Mouse (Mus musculus) frontal cortex, postnatal 14 days (tissue): ENCODE measurements around the gene Chmp6.
A peak's percentile ranks its signal among the peaks of the same experiment; 100 is the strongest.

Experiments used
- DNase-seq, 2 experiments: peaks; one replicate each; pipeline ENCODE4 v3.0.0; 2022; ENCODE audit warnings: low spot score in 2 of 2

Gene Chmp6

DNA sequence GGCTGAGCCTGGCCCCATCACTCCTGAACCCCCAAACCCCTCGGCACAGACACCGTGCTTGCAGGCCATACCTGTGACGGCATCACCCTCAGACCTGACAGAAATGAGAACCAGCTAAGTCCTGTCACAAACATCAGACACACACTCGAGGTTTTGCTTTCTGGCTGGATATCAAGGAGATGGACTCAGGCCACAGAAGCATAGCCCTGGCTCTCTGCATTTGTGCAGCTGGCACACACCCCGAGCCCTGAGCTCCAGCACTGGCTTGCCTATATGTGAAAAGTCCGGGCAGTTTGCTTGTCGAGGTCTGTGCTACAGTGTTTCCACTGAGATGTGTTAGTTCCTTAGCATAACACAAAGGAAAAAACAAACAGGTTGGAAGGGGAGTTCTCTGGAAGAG, 5.5 kb upstream of the Chmp6 start:
- DNase-seq: no peak

DNA sequence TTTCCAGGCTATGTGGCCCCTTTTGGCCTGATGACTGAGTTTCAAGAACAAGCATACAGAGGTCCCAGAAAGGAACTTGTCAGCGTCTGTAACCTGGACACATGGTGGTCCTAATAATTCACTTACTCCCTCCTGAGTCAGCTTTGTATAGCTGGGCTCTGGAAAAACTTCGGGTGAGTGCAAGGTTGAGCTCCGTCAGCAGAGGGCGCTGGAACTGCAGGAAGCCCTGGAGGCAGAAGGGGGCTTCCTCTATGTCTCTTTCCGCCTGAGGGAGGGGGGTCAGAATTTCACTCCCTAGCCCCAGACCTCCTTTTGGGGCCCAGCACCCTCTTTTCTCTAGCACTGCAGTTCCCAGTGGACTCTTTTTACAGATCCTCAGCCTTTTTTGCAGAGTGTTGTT, 3.8 kb upstream of the Chmp6 start:
- peak in 1 of 2 experiments; percentile 72 for DNase-seq

DNA sequence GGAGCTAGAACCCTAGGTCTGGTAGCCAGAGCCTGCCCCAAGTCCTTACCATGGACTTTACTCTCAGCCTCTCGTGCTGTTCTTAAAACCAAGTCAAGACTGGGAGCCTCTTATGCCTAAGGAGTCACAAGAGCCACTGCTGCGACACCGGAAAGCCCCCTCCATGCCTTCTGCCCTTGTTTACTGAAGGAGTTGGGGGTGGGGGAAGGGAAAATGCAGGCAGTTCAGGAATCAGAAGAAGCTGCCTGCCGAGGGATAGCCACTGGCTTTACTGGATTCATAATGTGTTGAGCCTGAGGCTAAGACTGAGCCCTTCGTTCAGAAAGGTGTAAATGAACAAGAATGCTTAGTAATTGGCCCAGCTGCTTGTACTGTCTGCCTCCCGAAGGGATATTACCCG, 396 bp upstream of the Chmp6 start:
- DNase-seq: no peak

DNA sequence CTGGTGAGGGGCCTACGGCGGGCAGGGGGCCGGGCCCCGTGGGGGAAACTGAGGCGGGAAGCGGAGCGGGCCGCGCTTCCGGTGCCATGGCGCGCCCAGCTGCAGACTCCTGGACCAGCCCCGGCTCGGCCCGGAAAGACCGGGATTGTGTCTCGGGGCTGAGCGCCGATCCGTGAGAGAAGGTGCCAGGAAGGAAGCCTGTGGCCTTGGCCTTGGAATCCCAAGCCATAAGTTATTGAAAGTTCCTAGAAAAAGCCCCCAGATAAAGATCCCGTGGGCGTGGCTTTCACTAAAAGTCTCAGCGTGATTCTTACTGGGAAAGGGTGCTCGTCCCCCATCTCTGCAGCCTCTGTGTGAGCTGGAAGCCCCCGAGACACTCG, 684 bp downstream of the Chmp6 start:
- DNase-seq: no peak

DNA sequence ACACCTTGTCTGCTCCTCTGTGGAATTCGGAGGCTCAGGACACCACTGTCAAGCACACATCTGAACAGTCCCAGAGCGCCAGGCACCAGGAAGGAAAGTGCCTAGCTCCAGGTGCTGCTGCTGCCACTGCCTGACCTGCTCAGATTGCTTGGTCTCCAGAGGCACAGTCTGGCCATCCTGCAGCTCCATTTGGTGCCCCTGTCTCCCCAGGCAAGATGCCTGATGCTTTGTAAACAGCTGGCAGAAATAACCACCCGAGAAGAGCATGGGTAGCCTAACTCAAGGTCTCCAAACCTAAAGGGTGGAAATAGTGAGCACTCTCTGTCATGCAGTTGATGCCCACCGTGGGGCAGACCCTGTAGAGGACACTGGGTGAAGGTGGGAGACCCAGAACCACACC, 1.1 kb downstream of the Chmp6 start:
- DNase-seq: no peak

DNA sequence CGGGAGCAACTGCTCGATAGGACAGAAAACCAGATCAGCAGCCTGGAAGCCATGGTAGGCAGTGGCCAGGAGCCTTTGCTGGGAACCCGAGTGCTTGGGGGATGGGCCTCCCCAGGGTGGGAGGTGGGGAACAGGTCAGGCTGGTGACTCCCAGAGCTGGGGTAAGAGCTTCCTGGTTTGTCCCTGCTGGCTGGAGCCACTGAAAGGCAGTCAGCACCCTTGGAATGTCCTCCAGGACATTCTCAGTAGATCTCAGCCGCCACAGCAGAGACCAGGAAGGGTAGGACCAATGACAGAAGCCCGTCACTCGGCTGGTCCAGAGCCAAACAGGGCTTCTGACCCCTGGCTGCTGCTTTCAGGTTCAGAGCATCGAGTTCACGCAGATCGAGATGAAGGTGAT, 2.4 kb downstream of the Chmp6 start:
- no peak for DNase-seq

DNA sequence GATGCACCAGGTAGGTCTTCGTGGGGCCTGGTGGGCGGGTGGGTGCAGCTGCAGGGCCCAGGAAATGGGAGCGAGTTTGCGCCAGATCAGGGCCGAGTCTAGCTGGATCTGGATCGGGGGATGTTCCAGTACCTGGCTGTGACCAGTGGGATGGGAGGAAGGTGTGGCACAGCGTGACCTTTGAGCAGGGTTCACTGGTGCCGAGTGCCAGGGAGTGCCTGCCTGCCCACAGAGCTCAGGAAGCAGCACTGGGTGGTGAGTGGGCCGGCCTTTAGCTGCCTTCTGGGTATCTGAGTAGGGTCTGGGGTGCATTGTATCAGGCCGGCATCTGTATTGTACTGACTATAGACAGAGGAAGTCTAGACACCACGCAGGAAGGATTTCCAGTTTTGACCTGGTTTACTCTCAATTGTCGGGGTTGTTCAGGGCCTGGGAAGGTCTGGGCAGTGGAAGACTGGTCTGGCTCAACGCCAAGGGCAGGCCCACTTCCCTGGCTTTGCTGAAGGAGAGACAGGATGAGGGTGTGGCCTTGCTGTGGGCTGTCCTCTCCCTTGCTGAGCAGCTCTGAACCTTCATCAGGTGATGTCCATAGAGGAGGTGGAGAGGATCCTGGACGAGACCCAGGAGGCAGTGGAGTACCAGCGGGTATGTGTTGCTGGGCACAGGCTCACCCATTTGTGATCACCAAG, 3.0 kb downstream of the Chmp6 start:
- no peak for DNase-seq

DNA sequence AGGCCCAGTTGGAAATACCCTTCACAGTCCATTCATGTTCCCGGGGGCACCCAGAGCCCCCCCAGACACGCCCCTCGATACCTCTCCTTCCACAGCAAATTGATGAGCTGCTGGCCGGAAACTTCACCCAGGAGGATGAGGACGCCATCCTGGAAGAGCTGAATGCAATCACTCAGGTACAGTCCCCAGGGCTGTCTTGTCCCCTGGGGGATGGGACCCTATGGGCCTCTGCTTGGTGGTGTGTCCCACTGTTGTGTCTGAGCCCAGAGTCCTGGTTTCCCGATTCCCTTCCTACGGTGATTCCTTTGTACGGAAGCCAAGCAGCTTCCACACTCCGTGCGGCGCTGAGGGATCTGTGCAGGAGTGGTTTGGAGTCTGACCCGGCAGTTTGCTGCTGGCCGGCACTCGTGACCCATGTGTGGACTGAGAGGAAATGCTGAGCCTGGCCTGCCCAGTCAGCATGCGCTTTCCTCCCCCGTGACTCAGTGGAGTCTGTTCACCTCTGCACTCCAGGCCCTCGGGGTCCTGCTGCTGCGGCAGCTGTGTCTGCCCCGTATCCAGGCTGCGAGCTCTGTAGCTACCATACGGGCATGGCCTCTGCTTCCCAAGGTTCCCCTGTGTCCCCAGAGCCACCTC, 3.7 kb downstream of the Chmp6 start:
- DNase-seq: no peak

DNA sequence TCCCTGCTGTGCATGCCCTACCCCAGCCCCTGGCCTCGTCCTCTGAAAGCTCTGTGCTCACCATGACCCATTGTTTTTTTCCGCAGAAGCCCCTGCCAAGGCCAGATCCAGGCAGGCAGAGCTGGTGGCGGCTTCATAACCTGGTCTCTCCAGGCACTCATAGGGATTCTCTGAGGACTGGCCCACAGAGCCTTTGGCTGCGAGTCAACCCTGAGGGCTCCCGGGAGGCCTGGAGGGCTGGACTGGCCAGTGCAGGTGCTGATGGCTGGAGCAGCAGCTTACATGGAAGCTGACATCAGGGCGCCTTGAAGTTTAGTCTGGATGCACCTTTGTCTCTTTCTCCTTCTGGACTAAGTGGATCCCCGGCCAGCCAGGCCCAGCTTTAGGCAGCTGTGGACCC, 5.3 kb downstream of the Chmp6 start:
- no peak for DNase-seq

DNA sequence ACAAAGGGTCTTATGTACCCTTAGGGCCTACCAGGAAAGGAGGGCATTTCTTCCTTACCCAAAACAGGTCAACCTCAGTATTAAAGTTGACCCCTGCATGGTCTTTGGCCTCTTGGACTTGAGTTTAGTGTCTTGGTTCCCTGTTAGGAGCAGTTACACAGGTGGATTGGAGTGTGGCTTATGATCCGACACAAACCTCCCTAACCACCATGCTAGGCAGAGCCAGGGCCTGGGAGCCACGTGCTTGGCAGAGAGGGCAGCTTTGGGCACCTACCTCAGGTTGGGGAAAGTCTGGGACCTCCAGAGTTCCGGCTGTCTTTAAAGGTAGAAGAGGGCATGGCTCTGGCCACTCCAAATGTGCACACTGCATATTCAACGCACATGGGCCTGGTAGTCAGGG, 6.2 kb downstream of the Chmp6 start:
- DNase-seq: no peak

DNA sequence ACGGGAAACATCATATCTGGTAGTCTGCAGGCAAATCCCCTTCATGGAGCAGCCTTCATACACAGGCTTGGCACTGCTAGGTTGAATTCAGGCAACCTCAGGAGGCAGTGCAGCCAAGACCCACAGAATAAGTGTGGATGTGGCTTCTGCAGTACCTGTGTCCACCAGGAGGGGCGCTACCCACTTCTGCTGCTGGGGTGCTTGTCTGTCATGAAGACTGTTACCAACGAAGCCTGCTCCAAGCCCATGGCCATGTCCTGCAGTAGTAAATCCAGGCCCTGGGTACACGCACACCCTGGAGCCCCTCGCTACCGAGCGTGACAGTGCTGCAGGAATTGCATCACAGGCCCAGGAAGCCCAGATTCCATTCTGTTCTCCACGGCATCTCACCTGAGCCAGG, 6.7 kb downstream of the Chmp6 start:
- peak in 1 of 2 experiments; percentile 70 for DNase-seq

DNA sequence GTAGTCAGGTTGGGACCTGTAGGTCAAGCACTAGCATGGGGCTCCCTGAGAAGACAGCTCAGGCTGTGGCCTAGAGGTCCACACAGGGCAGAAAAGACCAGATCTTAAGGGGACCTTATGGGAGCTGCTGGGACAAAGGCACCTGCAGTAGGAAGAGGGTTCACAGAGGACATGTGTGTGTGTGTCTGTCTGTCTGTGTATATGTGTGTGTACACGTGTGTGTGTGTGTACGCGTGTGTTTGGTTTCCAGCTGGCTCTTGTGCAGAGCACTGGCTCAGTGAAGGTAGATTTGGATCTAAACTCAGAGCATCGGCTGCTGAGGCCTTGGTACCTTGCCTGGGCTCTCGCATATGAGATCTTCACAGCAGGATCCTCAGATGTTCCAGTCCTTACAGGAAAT, 7.4 kb downstream of the Chmp6 start:
- no peak for DNase-seq

DNA sequence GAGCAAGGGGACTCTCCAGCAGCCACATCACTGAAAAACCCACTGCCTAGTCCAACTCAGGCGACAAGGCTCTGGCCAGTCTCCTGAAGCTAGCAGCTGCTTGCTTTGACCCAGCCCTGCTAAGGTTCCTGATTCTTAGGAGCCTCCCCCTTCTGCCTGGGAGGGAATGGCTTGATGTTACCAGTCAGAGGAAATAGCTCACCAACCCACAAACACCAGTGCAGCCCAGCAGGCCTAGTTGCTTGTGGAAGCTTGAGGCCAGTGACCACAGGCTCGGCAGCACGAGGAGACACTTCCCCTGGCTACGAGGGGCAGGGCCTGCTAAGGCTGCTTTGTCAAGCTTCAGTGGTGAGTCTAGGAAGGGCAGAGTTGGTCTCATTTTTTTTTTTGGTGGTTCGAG, 11.9 kb downstream of the Chmp6 start:
- no peak for DNase-seq

DNA sequence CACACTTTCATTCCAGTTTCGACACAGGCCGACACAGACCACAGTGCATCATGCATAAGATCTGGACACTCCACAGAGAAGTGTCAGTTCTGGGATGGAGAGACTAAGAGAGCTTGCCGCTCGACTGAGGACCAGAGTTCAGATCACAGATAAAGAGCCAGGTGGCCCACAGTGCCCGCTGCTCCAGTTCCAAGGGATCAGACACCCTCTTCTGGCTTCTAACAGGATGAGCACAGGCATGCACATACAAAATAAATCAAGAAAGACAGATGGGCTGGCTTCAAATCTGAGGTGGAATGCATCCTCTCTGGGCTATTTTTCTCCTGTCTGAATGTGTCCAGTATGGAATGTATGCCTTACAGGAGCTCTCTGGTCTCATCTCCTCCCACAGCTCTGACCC, 13.5 kb downstream of the Chmp6 start:
- DNase-seq: no peak

DNA sequence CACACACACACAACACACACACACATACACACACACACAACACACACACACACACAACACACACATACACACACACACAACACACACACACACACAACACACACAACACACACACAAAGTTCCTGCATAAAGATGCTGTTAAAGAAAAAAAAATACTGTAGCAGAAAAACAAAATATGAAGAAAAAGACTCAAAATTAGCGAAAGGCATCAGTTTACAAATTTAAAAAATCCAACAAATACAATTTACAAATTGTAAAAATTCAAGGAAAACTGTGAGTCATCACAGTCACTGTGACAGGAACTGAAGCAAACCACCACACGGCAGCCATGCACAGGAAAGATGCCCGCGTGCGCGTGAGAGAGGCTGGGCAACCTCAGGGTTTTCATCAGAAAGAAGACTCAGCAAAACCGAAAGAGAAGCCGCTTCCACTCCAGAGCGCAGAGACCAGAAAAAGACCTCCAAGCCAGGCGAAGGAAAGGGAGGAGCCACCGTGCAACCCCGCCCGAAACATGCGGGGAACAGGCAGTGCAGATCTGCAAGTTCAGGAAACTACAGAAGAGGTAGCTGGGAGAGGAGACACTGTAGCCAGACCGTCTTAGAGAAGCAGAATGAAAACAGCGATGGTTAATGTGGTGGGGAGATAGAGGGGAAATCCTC, 14.9 kb downstream of the Chmp6 start:
- DNase-seq: peak; percentile 50 to 58

DNA sequence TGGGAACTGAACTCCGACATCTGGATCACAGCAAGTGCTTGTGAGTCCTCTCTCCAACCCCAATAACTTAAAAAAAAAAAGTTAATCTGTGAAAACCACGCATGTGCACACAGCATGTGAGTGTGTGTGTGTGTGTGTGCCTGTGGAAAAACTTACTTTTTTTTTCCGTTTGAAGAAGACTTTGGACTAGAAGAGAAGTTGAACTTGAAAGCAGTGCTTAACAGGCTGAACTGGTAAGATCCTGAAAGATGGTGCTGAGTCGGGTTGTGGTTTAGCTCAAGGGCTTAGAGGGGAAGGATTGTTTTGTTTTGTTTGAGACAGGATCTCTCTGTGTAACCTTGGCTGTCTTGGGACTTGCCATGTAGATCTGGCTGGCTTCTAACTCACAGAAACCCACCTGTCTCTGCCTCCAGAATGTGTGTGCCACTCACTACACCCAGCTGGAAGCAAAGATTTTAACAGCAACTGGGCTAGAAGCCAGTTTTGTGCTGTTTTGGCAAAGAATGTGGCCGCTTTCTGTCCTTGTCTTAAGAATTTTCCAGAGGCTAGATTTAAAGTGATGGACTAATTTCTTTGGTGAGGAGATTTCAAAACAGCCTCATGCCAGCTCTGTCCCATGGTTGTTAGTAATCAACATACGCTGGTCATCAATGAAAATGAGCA, 16.5 kb downstream of the Chmp6 start:
- no peak for DNase-seq

DNA sequence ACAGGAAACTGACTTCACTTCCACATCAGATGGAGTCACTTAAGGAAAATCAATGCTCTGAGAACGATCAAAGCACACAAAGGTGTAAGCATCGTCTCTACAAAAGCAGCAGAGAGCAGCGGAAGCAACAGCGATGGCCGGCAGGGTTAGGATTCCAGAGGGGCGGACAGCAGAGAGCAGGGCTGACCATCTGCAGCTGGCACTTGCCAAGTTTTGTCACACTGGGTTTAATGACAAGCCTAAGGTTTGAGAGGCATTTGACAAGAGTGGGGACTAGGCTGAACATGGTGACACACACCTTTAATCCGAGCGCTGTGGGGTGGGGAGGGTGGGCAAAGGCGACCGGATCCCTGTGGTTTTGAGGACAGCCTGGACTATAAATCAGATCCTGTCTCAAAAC, 18.6 kb downstream of the Chmp6 start:
- no peak for DNase-seq

DNA sequence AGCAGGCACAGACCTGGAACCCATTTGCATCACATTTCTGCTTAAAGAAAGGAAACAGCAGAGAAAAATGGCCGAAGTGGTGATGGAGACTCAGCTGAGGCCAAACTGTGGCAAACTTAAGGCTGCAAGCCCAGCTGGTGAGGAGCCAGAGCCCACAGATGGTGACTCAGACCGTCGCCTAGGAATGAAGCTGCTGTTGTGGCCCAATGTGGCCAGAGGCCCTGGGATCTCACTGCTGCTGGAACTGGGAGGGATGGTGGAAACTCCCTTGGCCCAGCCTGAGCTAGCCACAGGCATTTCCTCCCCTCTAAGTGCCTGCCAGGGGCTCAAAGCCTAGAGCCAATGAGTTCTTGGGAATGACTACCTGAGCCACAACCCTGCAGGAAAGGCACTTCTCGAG, 19.9 kb downstream of the Chmp6 start:
- no peak for DNase-seq

DNA sequence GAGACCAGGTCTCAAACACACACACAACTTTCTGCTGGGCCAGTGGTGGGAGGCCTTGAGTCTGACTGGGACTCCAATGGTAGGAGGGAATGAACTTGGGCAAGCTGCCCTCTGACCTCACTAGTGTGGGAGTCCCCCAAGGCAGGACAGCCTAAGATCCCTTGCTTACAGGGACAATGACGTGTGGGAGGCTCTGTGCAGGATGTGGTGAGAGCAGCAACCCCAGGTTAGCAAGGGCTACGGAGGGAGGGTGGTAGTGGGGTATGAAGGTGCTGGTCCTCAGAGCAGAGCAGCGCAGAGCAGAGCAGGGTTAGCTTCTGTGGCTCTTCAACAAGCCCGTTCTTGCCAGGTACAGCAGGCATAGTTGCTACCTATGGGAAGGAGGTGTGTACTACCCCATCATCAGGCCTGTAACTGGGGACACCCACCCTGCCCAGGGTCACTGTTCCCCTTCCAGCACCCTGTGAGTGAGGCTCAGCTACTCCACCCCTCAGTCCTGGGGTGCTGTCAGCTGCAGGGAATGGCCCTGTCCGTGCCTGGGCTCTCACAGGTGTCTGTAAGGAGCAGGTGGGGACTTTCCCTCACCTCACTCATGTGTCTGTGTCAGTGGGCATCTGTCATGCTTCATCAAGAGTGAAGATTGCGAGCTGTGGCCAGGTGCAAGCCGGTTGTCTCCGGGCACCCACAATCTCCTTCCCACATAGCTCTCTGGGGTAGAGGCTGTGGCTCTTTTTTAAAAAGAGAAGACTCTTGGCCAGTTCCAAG, 20.8 kb downstream of the Chmp6 start:
- DNase-seq: no peak

DNA sequence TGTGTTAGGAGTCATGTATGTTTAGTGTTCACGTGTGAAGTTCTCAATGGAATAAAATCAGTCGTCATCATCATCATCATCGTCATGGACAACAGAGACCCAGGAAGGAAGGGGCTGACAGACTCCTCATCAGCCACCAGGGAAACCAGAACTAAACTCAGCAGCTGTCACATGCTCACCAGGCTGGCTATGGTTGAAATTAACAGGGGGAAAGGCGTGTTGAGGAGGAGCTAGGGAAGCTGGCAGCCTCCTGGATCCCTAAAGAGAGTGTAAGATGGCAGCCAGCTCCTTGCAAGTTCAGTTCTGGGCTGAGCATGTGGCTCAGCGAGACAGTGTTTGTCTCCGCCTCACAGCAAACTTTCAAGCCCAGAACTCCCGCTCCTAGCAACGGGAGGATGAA, 21.5 kb downstream of the Chmp6 start:
- DNase-seq: peak in 1 of 2 experiments; percentile 22

DNA sequence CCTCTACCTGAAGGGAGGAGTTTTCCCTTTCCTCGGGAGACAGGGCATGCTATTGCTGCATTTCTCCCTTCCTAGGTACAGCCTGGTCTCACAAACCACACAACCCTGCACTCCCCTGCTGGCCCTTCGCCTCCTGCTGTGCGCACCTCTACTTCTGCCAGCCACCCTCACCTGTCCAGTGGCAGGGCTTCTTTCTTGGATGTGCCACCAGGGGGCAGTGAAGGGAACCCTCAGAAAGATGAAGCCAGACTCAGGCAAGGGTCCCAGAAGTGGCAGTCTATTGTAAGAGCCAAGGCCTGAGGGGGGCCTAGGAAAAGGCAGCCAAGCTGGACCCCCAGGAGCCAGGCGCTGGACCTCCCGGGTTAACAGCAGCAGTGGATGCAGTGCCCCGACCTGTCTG, 22.2 kb downstream of the Chmp6 start:
- peak; percentile 63 to 66 for DNase-seq

DNA sequence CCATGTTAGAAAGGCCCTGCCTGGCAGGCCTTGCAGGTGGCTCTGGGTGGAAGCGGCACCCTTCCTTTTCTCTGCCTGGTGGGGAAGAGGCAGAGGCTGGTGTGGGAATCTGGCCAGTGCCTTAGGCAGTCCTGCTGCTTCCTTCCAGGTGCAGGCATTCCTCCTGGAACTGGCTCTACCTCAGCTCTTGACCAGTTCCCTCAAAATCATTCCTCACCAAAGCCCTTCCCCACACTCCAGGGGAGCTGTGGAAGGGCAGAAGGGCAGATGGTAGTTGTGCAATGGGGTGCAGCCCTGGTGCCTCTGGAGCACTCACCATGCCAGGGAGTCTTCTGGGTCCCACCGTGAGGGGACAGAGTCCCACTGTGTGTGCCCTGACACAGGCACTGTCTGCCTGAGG, 23.2 kb downstream of the Chmp6 start:
- DNase-seq: no peak
